Mouse (Mus musculus): ENCODE data around the gene Bach2. TPM values are rescaled to one million over a fixed set of nuclear protein-coding genes. Genes with fewer than 3 reads are reported as not detected.
A peak's percentile ranks its signal among the peaks of the same experiment; 100 is the strongest.

The Bach2 gene
- polyA plus RNA-seq, 1 experiment from 2014 or later, result 2.4 TPM

DNA sequence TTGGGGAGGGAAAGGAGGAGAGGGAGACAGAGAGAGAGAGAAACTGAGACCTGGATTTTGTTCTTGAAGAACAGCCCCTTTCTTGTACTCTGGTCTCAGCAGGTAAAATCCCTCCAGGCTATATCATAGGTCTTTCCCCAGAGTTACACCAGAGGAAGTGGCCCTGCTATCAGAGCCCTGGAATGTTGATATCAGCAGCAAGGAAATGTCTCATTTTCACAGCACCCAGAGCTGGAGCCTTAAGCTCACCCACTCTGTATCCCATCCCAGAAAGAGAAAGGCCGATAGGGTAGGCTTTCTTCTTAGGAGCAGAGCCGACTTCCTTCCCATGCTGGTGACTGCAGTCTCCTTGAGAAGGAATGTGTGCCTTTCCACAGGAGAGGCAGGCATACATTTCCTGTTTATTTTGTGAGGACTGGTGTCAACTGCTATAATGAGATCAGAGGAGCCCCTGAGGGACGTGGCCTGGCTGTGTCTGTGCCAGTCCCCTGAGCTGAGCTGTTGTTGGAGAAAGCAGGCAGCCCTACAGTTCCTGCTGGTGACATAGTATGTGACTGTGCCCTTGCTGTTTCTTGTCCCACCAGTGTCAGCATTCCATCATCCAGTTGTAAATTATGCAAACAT, 67.7 kb downstream of the Bach2 start:
- Histone ChIP-seq H3K4me2 (ENCODE audit: low read depth, low read length) (no peak overlapping the region), H3K27me3 (replicated peaks; ENCODE audit: control insufficient read depth, insufficient read depth, low read length) (no peaks in the 10 kb centered on the region), H3K4me3 (ENCODE audit: low read length) (no peak overlapping the region), H3K27ac (ENCODE audit: low read length) (peak overlapping the region; percentile 26), H3K36me3 (ENCODE audit: control insufficient read depth, insufficient read depth, low read length) (no peaks in the 10 kb centered on the region), H3K9me3 (ENCODE audit: control insufficient read depth, low read length) (no peaks in the 10 kb centered on the region), H3K4me1 (ENCODE audit: control insufficient read depth, insufficient read depth, low read length) (peaks cover 31% of the 10 kb centered on the region), H3K9ac (ENCODE audit: low read depth, low read length) (no peak overlapping the region)
- WGBS, result 17% methylated on average over 3 of the region's 3 CpGs
- peak; percentile 56 for ATAC-seq

DNA sequence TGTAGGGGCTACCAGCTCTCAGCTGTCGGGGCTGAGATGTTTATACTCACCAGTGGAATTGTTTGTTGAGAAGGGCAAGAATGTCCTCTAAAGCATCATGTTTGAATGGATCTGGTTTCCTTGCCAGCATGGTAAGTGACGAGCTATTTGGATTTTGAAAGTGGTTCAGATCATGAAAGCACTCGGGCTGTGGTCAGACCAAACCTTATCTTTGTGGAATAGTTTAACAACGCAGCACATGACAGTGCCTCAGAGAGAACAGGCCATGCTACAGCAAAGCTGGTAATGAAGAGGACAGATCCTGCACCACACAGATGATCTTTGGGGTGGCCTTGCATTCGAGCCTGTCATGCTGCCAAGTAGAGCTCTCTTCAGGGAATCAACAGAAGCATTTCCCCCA, 68.6 kb downstream of the Bach2 start:
- Histone ChIP-seq H3K4me2 (ENCODE audit: low read depth, low read length) (no peak overlapping the region), H3K36me3 (ENCODE audit: control insufficient read depth, insufficient read depth, low read length) (no peaks in the 10 kb centered on the region), H3K27me3 (replicated peaks; ENCODE audit: control insufficient read depth, insufficient read depth, low read length) (no peaks in the 10 kb centered on the region), H3K4me1 (ENCODE audit: control insufficient read depth, insufficient read depth, low read length) (peaks cover 29% of the 10 kb centered on the region), H3K4me3 (ENCODE audit: low read length) (no peak overlapping the region), H3K9me3 (ENCODE audit: control insufficient read depth, low read length) (no peaks in the 10 kb centered on the region), H3K27ac (ENCODE audit: low read length) (no peak overlapping the region), H3K9ac (ENCODE audit: low read depth, low read length) (no peak overlapping the region)
- 47% methylated on average over 5 of the region's 5 CpGs for WGBS
- ATAC-seq, result no peak

DNA sequence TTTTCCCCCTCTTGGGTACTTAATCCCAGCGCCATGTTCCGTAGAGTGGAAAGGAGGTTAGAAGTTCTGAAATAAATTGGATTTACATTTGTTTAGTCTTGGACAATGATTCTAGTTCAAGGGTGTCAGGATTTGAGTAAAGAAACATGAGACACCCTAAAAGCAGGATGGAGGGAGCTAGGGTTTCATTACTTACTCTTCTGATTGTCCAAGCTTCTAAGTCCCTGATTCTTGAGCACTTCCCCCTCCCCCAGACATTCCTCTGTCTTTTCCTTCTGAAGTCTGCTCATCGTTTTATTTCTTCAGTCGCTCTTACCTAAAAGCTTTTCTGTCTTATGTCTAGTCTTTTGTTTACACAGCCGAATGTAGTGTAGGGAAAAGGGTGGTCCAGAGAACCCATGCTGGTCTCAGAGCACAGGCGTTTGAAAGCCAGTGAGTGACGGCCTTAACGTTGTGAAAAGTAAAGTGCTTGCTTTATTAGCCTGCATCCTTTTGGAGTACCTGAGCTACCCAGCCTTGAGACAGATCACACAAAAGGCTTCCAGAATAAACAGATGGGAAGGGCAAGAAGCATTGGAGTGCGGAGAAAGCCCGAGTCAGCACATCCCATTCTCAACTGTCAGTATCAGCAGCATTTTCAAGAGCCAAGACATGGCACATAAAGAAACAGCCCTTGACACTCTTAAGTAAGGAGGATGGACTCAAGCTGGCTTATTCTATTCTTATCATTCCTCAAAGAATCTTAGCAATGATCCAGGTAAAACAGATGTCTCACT, 73.8 kb downstream of the Bach2 start:
- Histone ChIP-seq H3K27me3 (replicated peaks; ENCODE audit: control insufficient read depth, insufficient read depth, low read length) (no peaks in the 10 kb centered on the region), H3K9me3 (ENCODE audit: control insufficient read depth, low read length) (no peaks in the 10 kb centered on the region), H3K27ac (ENCODE audit: low read length) (no peak overlapping the region), H3K36me3 (ENCODE audit: control insufficient read depth, insufficient read depth, low read length) (peaks cover 3% of the 10 kb centered on the region; the same call in 1 of the 2 replicates), H3K4me1 (ENCODE audit: control insufficient read depth, insufficient read depth, low read length) (peaks cover under 1% of the 10 kb centered on the region; the same call in 1 of the 2 replicates), H3K4me2 (ENCODE audit: low read depth, low read length) (no peak overlapping the region), H3K9ac (ENCODE audit: low read depth, low read length) (no peak overlapping the region), H3K4me3 (ENCODE audit: low read length) (no peak overlapping the region)
- 46% methylated on average over 10 of the region's 10 CpGs for WGBS
- no peak for ATAC-seq

DNA sequence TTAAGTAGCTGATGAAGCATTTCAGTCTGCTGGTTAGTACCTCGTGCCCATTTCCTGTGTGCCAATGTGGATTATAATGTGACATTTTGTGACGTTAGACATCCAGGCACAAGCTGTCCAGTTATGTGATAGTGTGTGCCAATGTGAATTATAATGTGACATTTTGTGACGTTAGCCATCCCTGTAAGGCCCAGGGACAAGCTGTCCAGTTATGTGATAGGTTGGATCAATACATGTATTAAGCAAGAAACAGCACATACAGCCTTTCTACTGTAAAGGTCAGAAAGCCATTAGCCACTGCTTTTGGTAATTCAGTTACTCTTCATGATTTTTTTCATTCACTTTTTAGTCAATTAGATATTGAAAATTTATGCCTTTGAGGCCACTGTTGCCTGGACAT, 76.3 kb downstream of the Bach2 start:
- 71% methylated on average over 3 of the region's 3 CpGs for WGBS
- ATAC-seq, result no peak
- peaks cover 3% of the 10 kb centered on the region; the same call in 1 of the 2 replicates for H3K36me3 ChIP-seq (ENCODE audit: control insufficient read depth, insufficient read depth, low read length)

DNA sequence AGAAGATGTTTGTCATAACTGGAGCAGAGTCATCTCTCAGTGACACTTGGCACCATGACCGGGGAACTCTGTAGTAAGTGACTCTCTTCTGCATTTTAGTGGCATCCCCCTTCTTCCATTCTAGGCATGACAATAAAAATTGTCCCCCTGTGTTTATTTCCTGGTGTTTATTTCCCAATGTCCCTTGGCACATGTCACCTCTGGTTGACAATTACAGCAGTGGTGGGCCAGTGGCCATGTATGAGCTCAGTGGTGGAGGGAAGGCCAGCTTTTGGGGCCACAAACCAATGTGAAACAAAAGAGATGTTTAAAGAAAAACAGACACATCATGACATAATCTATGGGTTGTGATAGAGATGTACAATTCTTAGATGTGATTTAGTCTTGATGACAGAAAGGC, 80.0 kb downstream of the Bach2 start:
- no peak for ATAC-seq
- H3K4me1 ChIP-seq (ENCODE audit: control insufficient read depth, insufficient read depth, low read length), result no peaks in the 10 kb centered on the region
- no peak overlapping the region for H3K9ac ChIP-seq (ENCODE audit: low read depth, low read length)

More for the DNA sequence above, 76.3 kb downstream of the Bach2 start:
- Histone ChIP-seq H3K27me3 (replicated peaks; ENCODE audit: control insufficient read depth, insufficient read depth, low read length) (no peaks in the 10 kb centered on the region), H3K4me1 (ENCODE audit: control insufficient read depth, insufficient read depth, low read length) (no peaks in the 10 kb centered on the region), H3K27ac (ENCODE audit: low read length) (no peak overlapping the region), H3K9ac (ENCODE audit: low read depth, low read length) (no peak overlapping the region), H3K4me3 (ENCODE audit: low read length) (no peak overlapping the region), H3K4me2 (ENCODE audit: low read depth, low read length) (no peak overlapping the region), H3K9me3 (ENCODE audit: control insufficient read depth, low read length) (no peaks in the 10 kb centered on the region)

DNA sequence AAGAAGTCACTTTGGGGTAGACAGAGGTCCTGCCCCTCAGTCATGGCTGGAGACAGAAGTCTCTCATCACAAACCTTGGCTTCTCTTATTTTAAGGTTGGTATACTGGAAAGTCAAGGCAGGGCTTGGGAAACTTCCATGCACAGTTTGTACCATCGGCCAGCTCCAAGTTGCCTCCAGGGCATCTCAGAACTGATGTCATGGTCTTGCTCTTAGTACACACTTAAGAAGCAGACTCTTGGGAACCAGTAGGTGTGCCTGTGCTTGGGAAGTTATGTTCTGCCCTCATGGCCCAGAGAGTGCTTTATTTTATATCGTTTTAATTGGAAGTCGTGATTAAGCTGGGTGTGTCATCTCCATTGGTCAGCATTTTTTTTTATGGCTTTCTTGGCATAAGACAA, 80.7 kb downstream of the Bach2 start:
- Histone ChIP-seq H3K4me3 (ENCODE audit: low read length) (no peak overlapping the region), H3K4me1 (ENCODE audit: control insufficient read depth, insufficient read depth, low read length) (no peaks in the 10 kb centered on the region), H3K36me3 (ENCODE audit: control insufficient read depth, insufficient read depth, low read length) (peaks cover 3% of the 10 kb centered on the region; the same call in 1 of the 2 replicates), H3K9me3 (ENCODE audit: control insufficient read depth, low read length) (no peaks in the 10 kb centered on the region), H3K27ac (ENCODE audit: low read length) (no peak overlapping the region), H3K9ac (ENCODE audit: low read depth, low read length) (no peak overlapping the region), H3K4me2 (ENCODE audit: low read depth, low read length) (no peak overlapping the region), H3K27me3 (replicated peaks; ENCODE audit: control insufficient read depth, insufficient read depth, low read length) (no peaks in the 10 kb centered on the region)
- WGBS, result 91% methylated on average over 3 of the region's 3 CpGs
- no peak for ATAC-seq

More for the DNA sequence above, 80.0 kb downstream of the Bach2 start:
- no peaks in the 10 kb centered on the region for H3K9me3 ChIP-seq (ENCODE audit: control insufficient read depth, low read length)
- no peak overlapping the region for H3K4me3 ChIP-seq (ENCODE audit: low read length)
- H3K27me3 ChIP-seq (replicated peaks; ENCODE audit: control insufficient read depth, insufficient read depth, low read length), result no peaks in the 10 kb centered on the region
- WGBS, result 97% methylated on average over 1 of the region's 1 CpGs
- no peak overlapping the region for H3K4me2 ChIP-seq (ENCODE audit: low read depth, low read length)
- peaks cover 3% of the 10 kb centered on the region; the same call in 1 of the 2 replicates for H3K36me3 ChIP-seq (ENCODE audit: control insufficient read depth, insufficient read depth, low read length)
- H3K27ac ChIP-seq (ENCODE audit: low read length), result no peak overlapping the region

DNA sequence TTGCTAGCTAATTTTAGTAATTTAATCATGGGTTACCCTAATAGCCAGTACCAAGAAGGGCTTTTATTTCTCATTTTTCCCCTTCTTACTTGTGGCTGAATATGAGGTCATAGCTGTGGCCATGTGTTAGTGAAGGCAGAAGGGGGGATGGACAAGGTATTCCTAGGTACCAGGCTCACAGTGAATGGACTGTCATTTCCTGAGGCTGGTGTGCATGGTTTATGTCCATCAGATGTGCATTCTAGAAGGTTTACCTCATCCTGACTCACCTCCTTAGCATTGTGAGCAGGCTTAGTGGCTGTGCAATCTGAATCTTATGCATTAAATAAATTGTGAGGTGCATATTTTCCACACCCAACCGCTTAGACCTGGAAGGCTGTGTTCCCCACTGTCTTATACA, 81.4 kb downstream of the Bach2 start:
- Histone ChIP-seq H3K27me3 (replicated peaks; ENCODE audit: control insufficient read depth, insufficient read depth, low read length) (no peaks in the 10 kb centered on the region), H3K27ac (ENCODE audit: low read length) (no peak overlapping the region), H3K9ac (ENCODE audit: low read depth, low read length) (no peak overlapping the region), H3K9me3 (ENCODE audit: control insufficient read depth, low read length) (no peaks in the 10 kb centered on the region), H3K4me2 (ENCODE audit: low read depth, low read length) (no peak overlapping the region), H3K4me1 (ENCODE audit: control insufficient read depth, insufficient read depth, low read length) (no peaks in the 10 kb centered on the region), H3K4me3 (ENCODE audit: low read length) (no peak overlapping the region), H3K36me3 (ENCODE audit: control insufficient read depth, insufficient read depth, low read length) (peaks cover 3% of the 10 kb centered on the region; the same call in 1 of the 2 replicates)
- 93% methylated on average over 1 of the region's 1 CpGs for WGBS
- no peak for ATAC-seq

DNA sequence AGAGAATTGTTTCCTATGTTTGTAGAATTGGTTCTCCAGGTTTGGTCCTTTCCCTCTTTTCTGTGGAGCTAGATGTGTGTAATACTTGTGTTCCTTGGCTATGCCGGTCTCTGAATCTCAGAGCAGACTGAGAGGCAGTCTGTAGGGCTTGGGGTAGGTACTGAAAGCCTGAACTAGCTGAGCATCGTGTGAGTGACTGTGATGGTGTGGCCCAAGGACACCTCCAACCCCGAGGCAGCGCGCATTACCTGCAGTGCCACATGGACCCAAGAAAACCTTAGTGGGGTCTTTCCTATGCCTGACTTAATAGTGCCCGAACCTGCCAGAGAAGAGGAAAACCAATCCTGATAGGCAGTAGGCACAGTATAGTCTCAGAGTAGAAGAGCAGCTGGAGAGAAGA, 85.5 kb downstream of the Bach2 start:
- no peak overlapping the region for H3K4me3 ChIP-seq (ENCODE audit: low read length)
- no peaks in the 10 kb centered on the region for H3K9me3 ChIP-seq (ENCODE audit: control insufficient read depth, low read length)
- H3K27ac ChIP-seq (ENCODE audit: low read length), result no peak overlapping the region
- no peak overlapping the region for H3K9ac ChIP-seq (ENCODE audit: low read depth, low read length)
- no peak for ATAC-seq
- H3K4me2 ChIP-seq (ENCODE audit: low read depth, low read length), result no peak overlapping the region
- no peaks in the 10 kb centered on the region for H3K36me3 ChIP-seq (ENCODE audit: control insufficient read depth, insufficient read depth, low read length)
- 96% methylated on average over 6 of the region's 6 CpGs for WGBS
- H3K4me1 ChIP-seq (ENCODE audit: control insufficient read depth, insufficient read depth, low read length), result peaks cover 15% of the 10 kb centered on the region
- H3K27me3 ChIP-seq (replicated peaks; ENCODE audit: control insufficient read depth, insufficient read depth, low read length), result no peaks in the 10 kb centered on the region

DNA sequence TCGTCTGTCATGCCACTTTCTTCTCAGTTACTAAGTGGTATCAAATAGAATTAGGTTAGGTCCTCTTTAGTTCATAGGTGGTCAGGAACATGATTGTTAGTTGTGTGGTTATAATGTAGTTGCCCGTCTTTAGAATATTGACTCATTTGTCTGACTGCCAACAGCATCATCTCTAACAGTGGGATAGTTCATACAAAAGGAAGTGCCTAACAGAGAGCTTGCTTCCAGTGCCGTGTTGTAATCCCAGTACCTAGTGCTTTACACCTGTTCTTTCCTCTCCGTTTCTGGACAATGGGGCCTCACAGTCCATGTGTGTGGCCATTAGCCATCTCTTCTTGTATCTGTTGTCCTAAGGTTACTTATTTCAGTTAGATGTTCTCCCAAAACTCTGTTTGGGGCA, 86.4 kb downstream of the Bach2 start:
- WGBS, result 66% methylated on average over 4 of the region's 4 CpGs

More for the DNA sequence above, 86.4 kb downstream of the Bach2 start:
- Histone ChIP-seq H3K4me2 (ENCODE audit: low read depth, low read length) (no peak overlapping the region), H3K4me1 (ENCODE audit: control insufficient read depth, insufficient read depth, low read length) (peaks cover 15% of the 10 kb centered on the region), H3K9me3 (ENCODE audit: control insufficient read depth, low read length) (no peaks in the 10 kb centered on the region), H3K36me3 (ENCODE audit: control insufficient read depth, insufficient read depth, low read length) (no peaks in the 10 kb centered on the region), H3K4me3 (ENCODE audit: low read length) (no peak overlapping the region), H3K27me3 (replicated peaks; ENCODE audit: control insufficient read depth, insufficient read depth, low read length) (no peaks in the 10 kb centered on the region), H3K9ac (ENCODE audit: low read depth, low read length) (no peak overlapping the region), H3K27ac (ENCODE audit: low read length) (no peak overlapping the region)
- ATAC-seq, result no peak
